Mouse (Mus musculus): ENCODE measurements around the gene BC049715. TPM values are rescaled to one million over a fixed set of nuclear protein-coding genes. Genes with fewer than 3 reads are reported as not detected.
A peak's percentile ranks its signal among the peaks of the same experiment; 100 is the strongest.

BC049715 gene
- total and polyA plus RNA-seq, 2 experiments from 2014 or later: 1.2 to 4.2 TPM

GRCm38 (mm10) chr6:136816826-136817225, 10.6 kb upstream of the BC049715 start:
- H3K36me3 ChIP-seq (ENCODE audit: insufficient read depth, low read length): peaks cover 78% of the 10 kb centered on the region
- H3K4me2 ChIP-seq (ENCODE audit: low read depth, low read length): no peak overlapping the region
- H3K27ac ChIP-seq: no peak overlapping the region
- no peak for TF ChIP-seq CTCF (IDR thresholded peaks at IDR 0.05; ENCODE audit: low read depth)
- no peak overlapping the region for H3K9ac ChIP-seq (replicated peaks; ENCODE audit: low read length)
- no peaks in the 10 kb centered on the region for H3K4me1 ChIP-seq (ENCODE audit: insufficient read depth, low read length)
- DNase-seq (ENCODE audit: low spot score) (no peak), ATAC-seq (no peak)
- no peaks in the 10 kb centered on the region for H3K27me3 ChIP-seq (ENCODE audit: insufficient read depth, low read length)
- 94% methylated on average over 21 of the region's 21 CpGs for WGBS
- no peaks in the 10 kb centered on the region for H3K9me3 ChIP-seq (ENCODE audit: low read length)
- H3K4me3 ChIP-seq (ENCODE audit: low read length): no peak overlapping the region

- no peaks in the 10 kb centered on the region for H3K9me3 ChIP-seq (ENCODE audit: low read length)
- 83% methylated on average over 3 of the region's 3 CpGs for WGBS
- no peaks in the 10 kb centered on the region for H3K27me3 ChIP-seq (ENCODE audit: insufficient read depth, low read length)
- peaks cover 77% of the 10 kb centered on the region for H3K36me3 ChIP-seq (ENCODE audit: insufficient read depth, low read length)
- H3K4me3 ChIP-seq (ENCODE audit: low read length): no peak overlapping the region
- DNase-seq (ENCODE audit: low spot score) (no peak), ATAC-seq (no peak)
- H3K9ac ChIP-seq (replicated peaks; ENCODE audit: low read length): no peak overlapping the region
- no peak overlapping the region for H3K4me2 ChIP-seq (ENCODE audit: low read depth, low read length)
- no peak overlapping the region for H3K27ac ChIP-seq
- no peaks in the 10 kb centered on the region for H3K4me1 ChIP-seq (ENCODE audit: insufficient read depth, low read length)
- TF ChIP-seq CTCF (IDR thresholded peaks at IDR 0.05; ENCODE audit: low read depth): no peak
Measured at GRCm38 (mm10) chr6:136817549-136817948, 9.9 kb upstream of the BC049715 start.

GRCm38 (mm10) chr6:136820381-136820780, 7.0 kb upstream of the BC049715 start:
- DNase-seq (ENCODE audit: low spot score) (no peak), ATAC-seq (no peak)
- Histone ChIP-seq H3K9ac (replicated peaks; ENCODE audit: low read length) (no peak overlapping the region), H3K4me1 (ENCODE audit: insufficient read depth, low read length) (no peaks in the 10 kb centered on the region), H3K27ac (no peak overlapping the region), H3K36me3 (ENCODE audit: insufficient read depth, low read length) (peaks cover 74% of the 10 kb centered on the region), H3K4me2 (ENCODE audit: low read depth, low read length) (no peak overlapping the region), H3K4me3 (ENCODE audit: low read length) (no peak overlapping the region), H3K27me3 (ENCODE audit: insufficient read depth, low read length) (no peaks in the 10 kb centered on the region), H3K9me3 (ENCODE audit: low read length) (no peaks in the 10 kb centered on the region)
- 97% methylated on average over 21 of the region's 21 CpGs for whole genome bisulfite sequencing
- TF ChIP-seq CTCF (IDR thresholded peaks at IDR 0.05; ENCODE audit: low read depth): no peak

- Histone ChIP-seq H3K27ac (no peak overlapping the region), H3K9ac (replicated peaks; ENCODE audit: low read length) (no peak overlapping the region), H3K9me3 (ENCODE audit: low read length) (no peaks in the 10 kb centered on the region), H3K4me1 (ENCODE audit: insufficient read depth, low read length) (no peaks in the 10 kb centered on the region), H3K4me2 (ENCODE audit: low read depth, low read length) (no peak overlapping the region), H3K27me3 (ENCODE audit: insufficient read depth, low read length) (no peaks in the 10 kb centered on the region), H3K4me3 (ENCODE audit: low read length) (no peak overlapping the region), H3K36me3 (ENCODE audit: insufficient read depth, low read length) (peaks cover 67% of the 10 kb centered on the region)
- 99% methylated on average over 18 of the region's 18 CpGs for WGBS
- no peak for ATAC-seq
- no peak for DNase-seq (ENCODE audit: low spot score)
- TF ChIP-seq CTCF (IDR thresholded peaks at IDR 0.05; ENCODE audit: low read depth): no peak
Measured at GRCm38 (mm10) chr6:136821086-136821485, 6.3 kb upstream of the BC049715 start.

GRCm38 (mm10) chr6:136824987-136825386, 2.4 kb upstream of the BC049715 start:
- Histone ChIP-seq H3K9me3 (ENCODE audit: low read length) (no peaks in the 10 kb centered on the region), H3K4me1 (ENCODE audit: insufficient read depth, low read length) (0 out of 2 replicates have a peak, but pooled peaks cover 3% of the 10 kb centered on the region), H3K27me3 (ENCODE audit: insufficient read depth, low read length) (no peaks in the 10 kb centered on the region), H3K27ac (no peak overlapping the region), H3K4me3 (ENCODE audit: low read length) (no peak overlapping the region), H3K9ac (replicated peaks; ENCODE audit: low read length) (no peak overlapping the region), H3K4me2 (ENCODE audit: low read depth, low read length) (no peak overlapping the region), H3K36me3 (ENCODE audit: insufficient read depth, low read length) (peaks cover 34% of the 10 kb centered on the region)
- ATAC-seq (no peak), DNase-seq (ENCODE audit: low spot score) (no peak)
- TF ChIP-seq CTCF (IDR thresholded peaks at IDR 0.05; ENCODE audit: low read depth): no peak
- 95% methylated on average over 8 of the region's 8 CpGs for WGBS

- Histone ChIP-seq H3K9ac (replicated peaks; ENCODE audit: low read length) (peak overlapping the region; percentile 95), H3K27ac (peak overlapping the region; percentile 88), H3K36me3 (ENCODE audit: insufficient read depth, low read length) (peaks cover 12% of the 10 kb centered on the region), H3K27me3 (ENCODE audit: insufficient read depth, low read length) (no peaks in the 10 kb centered on the region), H3K4me2 (ENCODE audit: low read depth, low read length) (peak overlapping the region; percentile 57), H3K4me1 (ENCODE audit: insufficient read depth, low read length) (0 out of 2 replicates have a peak, but pooled peaks cover 3% of the 10 kb centered on the region), H3K9me3 (ENCODE audit: low read length) (no peaks in the 10 kb centered on the region), H3K4me3 (ENCODE audit: low read length) (peak overlapping the region; percentile 94)
- DNase-seq (ENCODE audit: low spot score) (no peak), ATAC-seq (no peak)
- WGBS: 18% methylated on average over 7 of the region's 7 CpGs
- no peak for TF ChIP-seq CTCF (IDR thresholded peaks at IDR 0.05; ENCODE audit: low read depth)
Measured at GRCm38 (mm10) chr6:136827116-136827515, 310 bp upstream of the BC049715 start.

- H3K4me2 ChIP-seq (ENCODE audit: low read depth, low read length): peak within 1 kb of the TSS; percentile 65
- peak; percentile 100 for ATAC-seq
- peak within 1 kb of the TSS; percentile 95 for H3K9ac ChIP-seq (replicated peaks; ENCODE audit: low read length)
- DNase-seq (ENCODE audit: low spot score): peak; percentile 98
- no peaks in the 10 kb centered on the region for H3K27me3 ChIP-seq (ENCODE audit: insufficient read depth, low read length)
- peak; percentile 48 for TF ChIP-seq CTCF (IDR thresholded peaks at IDR 0.05; ENCODE audit: low read depth)
- H3K9me3 ChIP-seq (ENCODE audit: low read length): no peaks in the 10 kb centered on the region
- under 1% methylated on average over 45 of the region's 45 CpGs for WGBS
- peak within 1 kb of the TSS; percentile 94 for H3K4me3 ChIP-seq (ENCODE audit: low read length)
- H3K27ac ChIP-seq: peak within 1 kb of the TSS; percentile 91
- 0 out of 2 replicates have a peak, but pooled peaks cover 3% of the 10 kb centered on the region for H3K4me1 ChIP-seq (ENCODE audit: insufficient read depth, low read length)
- peaks cover 11% of the 10 kb centered on the region; the same call in 1 of the 2 replicates for H3K36me3 ChIP-seq (ENCODE audit: insufficient read depth, low read length)
Measured at GRCm38 (mm10) chr6:136827881-136828561, 595 bp downstream of the BC049715 start, which contains the start of gene Wbp11. TSS of gene Wbp11 (minus strand) at chr6:136828233.
